Mouse (Mus musculus): ENCODE measurements at regions not wholly inside any gene's neighbourhood (a gene's known extent, or its start where the extent isn't known, plus 50 kb on each side); places are given as distances from the start of the nearest gene placed in this dataset.

GRCm38 (mm10) chr12:10584026-10584425 is 193.5 kb downstream of the Rdh14 start:
- no peak for TF ChIP-seq CTCF (conservative IDR thresholded peaks at IDR 0.05; ENCODE audit: low read length)
- TF ChIP-seq NANOG (IDR thresholded peaks at IDR 0.05; ENCODE audit: borderline replicate concordance, low read length) = no peak

Measured in E14TG2a.4 (cell line).